Mouse (Mus musculus) CH12.LX (cell line): ENCODE data around the gene Col24a1. TPM values are rescaled to one million over a fixed set of nuclear protein-coding genes. Genes with fewer than 3 reads are reported as not detected.

Experiments
- DNase-seq: peaks from one replicate; pipeline ENCODE4 v3.0.0-alpha.2; 2013; ENCODE audit errors: extremely low read depth
- H3K27ac ChIP-seq: 2 replicates; pipeline ENCODE4 v1.5.1; 2012; ENCODE audit warnings: low read depth, mild to moderate bottlenecking, control low read depth, moderate library complexity; ENCODE audit not compliant: insufficient read depth
- H3K27me3 ChIP-seq: replicated peaks from 2 replicates; pipeline ENCODE3; 2012; ENCODE audit warnings: inconsistent platforms
- H3K36me3 ChIP-seq, 2 experiments: replicated peaks in 1 of 2; 2 replicates each; pipeline versions ENCODE3 to v1.6.1; 2012; ENCODE audit warnings: inconsistent platforms in 1 of 2, low read length in 1 of 2, mild to moderate bottlenecking in 1 of 2, mixed read lengths in 1 of 2, moderate library complexity in 1 of 2; ENCODE audit not compliant: control insufficient read depth in 1 of 2, insufficient read depth in 1 of 2
- H3K4me1 ChIP-seq, 2 experiments: 2 replicates each; pipeline ENCODE4 v1.6.1; 2012; ENCODE audit warnings: inconsistent platforms in 1 of 2, moderate library complexity in 1 of 2; ENCODE audit not compliant: insufficient read depth in 2 of 2, control insufficient read depth in 1 of 2
- H3K4me2 ChIP-seq: 2 replicates; pipeline ENCODE4 v1.6.1; 2012; ENCODE audit warnings: low read depth, mild to moderate bottlenecking, control low read depth; ENCODE audit not compliant: poor library complexity, insufficient read depth, severe bottlenecking
- H3K4me3 ChIP-seq, 3 experiments: fragments of 150-350 bp in 1 of 3; sonication (generic) in 1 of 3; replicated peaks in 1 of 3; 2 replicates each; pipeline versions ENCODE3 to v1.5.1; 2011 to 2012; ENCODE audit warnings: low read depth in 2 of 3, low read length in 2 of 3, mild to moderate bottlenecking in 2 of 3, moderate library complexity in 2 of 3, control low read depth in 1 of 3, improper control_type of control experiment in 1 of 3, inconsistent platforms in 1 of 3, mixed read lengths in 1 of 3; ENCODE audit not compliant: poor library complexity in 1 of 3
- H3K79me2 ChIP-seq: replicated peaks from 2 replicates; pipeline ENCODE4 v1.6.1; 2012; ENCODE audit warnings: mild to moderate bottlenecking, moderate library complexity; ENCODE audit not compliant: control insufficient read depth, poor library complexity, insufficient read depth, severe bottlenecking; ENCODE audit errors: extremely low read depth
- H3K9ac ChIP-seq: 2 replicates; pipeline ENCODE4 v1.6.1; 2012; ENCODE audit warnings: low read depth, mild to moderate bottlenecking, control low read depth, moderate library complexity; ENCODE audit not compliant: insufficient read depth
- H3K9me3 ChIP-seq: replicated peaks from 2 replicates; pipeline ENCODE3; 2012; ENCODE audit warnings: low read length, inconsistent platforms, mixed read lengths
- CHD2 ChIP-seq: IDR thresholded peaks from 2 replicates; pipeline ENCODE4 v1.6.1; 2011; ENCODE audit warnings: low read length, improper control_type of control experiment
- CTCF ChIP-seq, 2 experiments: IDR thresholded peaks in 1 of 2; conservative IDR thresholded peaks in 1 of 2; 2 replicates each; pipeline ENCODE4 v1.5.1; 2011 to 2012; ENCODE audit warnings: low read depth in 2 of 2, low read length in 2 of 2, improper control_type of control experiment in 1 of 2, inconsistent platforms in 1 of 2, mild to moderate bottlenecking in 1 of 2, moderate library complexity in 1 of 2
- E2F4 ChIP-seq: IDR thresholded peaks from 2 replicates; pipeline ENCODE4 v1.6.1; 2011; ENCODE audit warnings: low read depth, low read length, improper control_type of control experiment; ENCODE audit not compliant: insufficient replicate concordance
- ELF1 ChIP-seq: IDR thresholded peaks from 2 replicates; pipeline ENCODE4 v1.6.1; 2014; ENCODE audit warnings: low read depth, mild to moderate bottlenecking, inconsistent platforms, low read length, improper control_type of control experiment
- EP300 ChIP-seq: IDR thresholded peaks from 2 replicates; pipeline ENCODE4 v1.6.1; 2011; ENCODE audit warnings: low read length, improper control_type of control experiment
- ETS1 ChIP-seq: conservative IDR thresholded peaks from 2 replicates; pipeline ENCODE4 v1.6.1; 2012; ENCODE audit warnings: low read depth, mild to moderate bottlenecking, inconsistent platforms, low read length, improper control_type of control experiment, moderate library complexity
- GABPA ChIP-seq: IDR thresholded peaks from 2 replicates; pipeline ENCODE4 v1.6.1; 2012; ENCODE audit warnings: low read depth, low read length, improper control_type of control experiment, inconsistent platforms; ENCODE audit not compliant: insufficient replicate concordance
- HCFC1 ChIP-seq: IDR thresholded peaks from 2 replicates; pipeline ENCODE4 v1.6.1; 2012; ENCODE audit warnings: low read depth, mild to moderate bottlenecking, inconsistent platforms, low read length, improper control_type of control experiment
- IRF4 ChIP-seq: IDR thresholded peaks from 2 replicates; pipeline ENCODE4 v1.6.1; 2014; ENCODE audit warnings: low read depth, mild to moderate bottlenecking, inconsistent platforms, low read length, improper control_type of control experiment
- JUND ChIP-seq: conservative IDR thresholded peaks from 2 replicates; pipeline ENCODE4 v1.6.1; 2011; ENCODE audit warnings: low read depth, low read length, improper control_type of control experiment
- MEF2A ChIP-seq: IDR thresholded peaks from 2 replicates; pipeline ENCODE4 v1.6.1; 2014; ENCODE audit warnings: low read depth, mild to moderate bottlenecking, inconsistent platforms, low read length, improper control_type of control experiment, borderline replicate concordance
- MXI1 ChIP-seq: IDR thresholded peaks from 2 replicates; pipeline ENCODE4 v1.6.1; 2011; ENCODE audit warnings: mild to moderate bottlenecking, low read depth, low read length, improper control_type of control experiment
- MYC ChIP-seq: IDR thresholded peaks from 2 replicates; pipeline ENCODE4 v1.6.1; 2011; ENCODE audit warnings: low read depth, mild to moderate bottlenecking, improper control_type of control experiment, low read length
- NELFE ChIP-seq: IDR thresholded peaks from 2 replicates; pipeline ENCODE4 v1.6.1; 2011; ENCODE audit warnings: low read depth, low read length, improper control_type of control experiment
- PAX5 ChIP-seq: IDR thresholded peaks from 2 replicates; pipeline ENCODE4 v1.6.1; 2012; ENCODE audit warnings: low read length, inconsistent platforms, mixed read lengths
- RAD21 ChIP-seq: IDR thresholded peaks from 2 replicates; pipeline ENCODE4 v1.6.1; 2011; ENCODE audit warnings: low read depth, mild to moderate bottlenecking, low read length, improper control_type of control experiment, moderate library complexity
- SIN3A ChIP-seq: IDR thresholded peaks from 2 replicates; pipeline ENCODE4 v1.6.1; 2012; ENCODE audit warnings: low read length, improper control_type of control experiment, inconsistent platforms
- TCF12 ChIP-seq: IDR thresholded peaks from 2 replicates; pipeline ENCODE4 v1.6.1; 2014; ENCODE audit warnings: low read depth, mild to moderate bottlenecking, inconsistent platforms, low read length, improper control_type of control experiment
- USF1 ChIP-seq: IDR thresholded peaks from 2 replicates; pipeline ENCODE4 v1.6.1; 2014; ENCODE audit warnings: low read depth, mild to moderate bottlenecking, inconsistent platforms, low read length, improper control_type of control experiment
- ZC3H11A ChIP-seq: IDR thresholded peaks from 2 replicates; pipeline ENCODE4 v1.6.1; 2012; ENCODE audit warnings: low read depth, mild to moderate bottlenecking, inconsistent platforms, low read length, improper control_type of control experiment
- ZMIZ1 ChIP-seq: IDR thresholded peaks from 2 replicates; pipeline ENCODE4 v1.6.1; 2012; ENCODE audit warnings: low read depth, mild to moderate bottlenecking, inconsistent platforms, low read length, improper control_type of control experiment
- ZNF384 ChIP-seq: IDR thresholded peaks from 2 replicates; pipeline ENCODE4 v1.6.1; 2012; ENCODE audit warnings: low read depth, low read length, improper control_type of control experiment, inconsistent platforms
- dilution Hi-C: fragments of 300-500 bp; cut with MboI; formaldehyde crosslinking; loops from 2 replicates; pipeline ENCODE4 v1.14.3; 2020; ENCODE audit warnings: low sequenced_read_pairs; ENCODE audit not compliant: extremely low pct_unique_long_range_greater_than_20kb, extremely low pct_ligation_motif_present
- in situ Hi-C: fragments of 300-500 bp; cut with MboI; formaldehyde crosslinking; loops from 3 replicates; pipeline ENCODE4 v1.14.3; 2019; ENCODE audit warnings: low sequenced_read_pairs, low pct_ligation_motif_present, low pct_unique_long_range_greater_than_20kb, mixed read lengths
- polyA plus RNA-seq: library from polyadenylated mRNA; unstranded; fragments of >175 nt; gene quantifications from 2 replicates; pipeline ENCODE4 v1.2.1, GENCODE M21; 2012; ENCODE audit warnings: low read depth; ENCODE audit not compliant: insufficient read length
- total RNA-seq, 2 experiments: library from RNA; depleted of rRNA; stranded (reverse); fragments of 300-350 nt in 1 of 2; fragments of >200 nt in 1 of 2; gene quantifications; 2 replicates each; pipeline ENCODE4 v1.2.3; 2012 to 2014

Gene Col24a1
- total and polyA plus RNA-seq, 3 experiments, result 0.10 TPM; not detected in 2

- H3K27ac ChIP-seq, result no peak overlapping the region
- DNase-seq, result no peak
- in situ Hi-C loops (no loop called here), dilution Hi-C loops (no loop called here)
- H3K4me3 ChIP-seq, result no peak overlapping the region
- H3K9ac ChIP-seq, result no peak overlapping the region
- no peaks in the 10 kb centered on the region for H3K79me2 ChIP-seq
- TF ChIP-seq RAD21 (no peak), MXI1 (no peak), ZMIZ1 (no peak), PAX5 (no peak), GABPA (no peak), EP300 (no peak), NELFE (no peak), ELF1 (no peak), E2F4 (no peak), HCFC1 (no peak), TCF12 (no peak), SIN3A (no peak), USF1 (no peak), ETS1 (no peak), CHD2 (no peak), CTCF (conservative IDR thresholded peaks at IDR 0.05 in 1 of 2, IDR thresholded peaks at IDR 0.05 in 1 of 2; ENCODE audit: low read depth in 2 of 2, low read length in 2 of 2) (no peak), IRF4 (no peak)
- H3K9me3 ChIP-seq, result no peaks in the 10 kb centered on the region
- H3K4me1 ChIP-seq, result no peaks in the 10 kb centered on the region
- no peaks in the 10 kb centered on the region for H3K27me3 ChIP-seq
- H3K4me2 ChIP-seq, result no peak overlapping the region
- H3K36me3 ChIP-seq, result no peaks in the 10 kb centered on the region
Observed at GRCm38 (mm10) chr3:145490279-145490678, 198.0 kb downstream of the Col24a1 start.

DNA sequence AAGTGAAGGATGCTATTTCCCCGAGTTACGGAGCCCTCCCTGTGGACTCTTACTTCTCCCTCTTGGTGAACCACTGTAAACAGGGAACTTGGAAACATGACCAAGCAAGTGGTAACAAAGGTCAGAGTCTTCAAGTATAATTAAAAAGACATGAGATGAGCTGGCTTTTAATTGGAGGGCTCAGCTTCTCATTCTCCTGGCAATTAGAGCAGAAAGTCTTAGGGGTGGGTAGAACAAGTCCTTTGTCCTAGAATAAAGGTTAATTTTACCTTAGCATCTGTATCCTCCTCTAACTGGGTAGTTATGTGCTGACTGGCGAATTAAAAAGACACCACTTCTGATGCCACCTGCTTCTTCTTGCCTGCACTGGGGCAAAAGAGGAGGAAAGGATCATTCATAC is 199.1 kb downstream of the Col24a1 start:
- no peak for TF ChIP-seq JUND
- TF ChIP-seq ZC3H11A, result no peak
- TF ChIP-seq NELFE, result no peak
- TF ChIP-seq CTCF (conservative IDR thresholded peaks at IDR 0.05 in 1 of 2, IDR thresholded peaks at IDR 0.05 in 1 of 2; ENCODE audit: low read depth in 2 of 2, low read length in 2 of 2), result no peak
- no peak for TF ChIP-seq IRF4
- no peak for TF ChIP-seq ZNF384
- TF ChIP-seq MYC, result no peak
- TF ChIP-seq RAD21, result no peak
- TF ChIP-seq MEF2A, result no peak
- Histone ChIP-seq H3K4me2 (no peak overlapping the region), H3K27ac (no peak overlapping the region), H3K9ac (no peak overlapping the region), H3K4me1 (no peaks in the 10 kb centered on the region; a peak in 1 of 4 replicates), H3K79me2 (no peaks in the 10 kb centered on the region), H3K27me3 (no peaks in the 10 kb centered on the region), H3K36me3 (no peaks in the 10 kb centered on the region), H3K4me3 (no peak overlapping the region), H3K9me3 (no peaks in the 10 kb centered on the region)
- DNase-seq, result no peak
- in situ Hi-C loops, result no loop called here
- dilution Hi-C loops, result no loop called here
